Mouse (Mus musculus): ENCODE data around the gene Dip2c. TPM values are rescaled to one million over a fixed set of nuclear protein-coding genes. Genes with fewer than 3 reads are reported as not detected.

Dip2c gene
- polyA plus RNA-seq, 1 experiment from 2014 or later: 11.3 TPM

DNA sequence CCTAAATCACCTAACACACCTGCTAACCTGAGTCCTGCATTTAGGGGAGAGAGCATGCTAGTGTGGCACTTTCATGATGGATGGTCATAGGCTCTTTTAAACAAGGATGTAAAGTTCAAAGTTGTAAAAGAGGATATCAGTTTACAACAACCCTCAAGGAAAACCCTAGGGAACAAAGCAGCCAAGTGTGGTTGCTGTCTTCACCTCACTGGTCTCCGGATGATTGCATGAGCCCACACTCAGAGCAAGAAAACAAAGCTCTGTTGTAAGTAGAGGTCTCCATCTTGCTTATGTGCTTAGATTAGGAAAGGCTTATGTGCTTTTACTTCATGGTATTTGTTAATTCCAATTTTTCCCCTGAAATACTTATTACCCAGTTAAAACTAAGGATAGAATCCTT lies 384.4 kb downstream of the Dip2c start:
- Histone ChIP-seq H3K9ac (ENCODE audit: low read length) (no peak overlapping the region), H3K4me1 (ENCODE audit: control insufficient read depth, insufficient read depth, low read length) (no peaks in the 10 kb centered on the region), H3K4me2 (ENCODE audit: low read depth) (no peak overlapping the region), H3K27me3 (ENCODE audit: control insufficient read depth, insufficient read depth, low read length) (no peaks in the 10 kb centered on the region), H3K9me3 (ENCODE audit: control insufficient read depth, low read length) (no peaks in the 10 kb centered on the region), H3K4me3 (ENCODE audit: low read depth, low read length) (no peak overlapping the region), H3K27ac (ENCODE audit: low read depth, low read length) (no peak overlapping the region), H3K36me3 (ENCODE audit: control insufficient read depth, insufficient read depth, low read length) (no peaks in the 10 kb centered on the region)
- WGBS: 61% methylated on average over 1 of the region's 1 CpGs
- DNase-seq (ENCODE audit: low spot score) (no peak), ATAC-seq (ENCODE audit: insufficient read depth, low FRiP score, low TSS enrichment) (no peak)

DNA sequence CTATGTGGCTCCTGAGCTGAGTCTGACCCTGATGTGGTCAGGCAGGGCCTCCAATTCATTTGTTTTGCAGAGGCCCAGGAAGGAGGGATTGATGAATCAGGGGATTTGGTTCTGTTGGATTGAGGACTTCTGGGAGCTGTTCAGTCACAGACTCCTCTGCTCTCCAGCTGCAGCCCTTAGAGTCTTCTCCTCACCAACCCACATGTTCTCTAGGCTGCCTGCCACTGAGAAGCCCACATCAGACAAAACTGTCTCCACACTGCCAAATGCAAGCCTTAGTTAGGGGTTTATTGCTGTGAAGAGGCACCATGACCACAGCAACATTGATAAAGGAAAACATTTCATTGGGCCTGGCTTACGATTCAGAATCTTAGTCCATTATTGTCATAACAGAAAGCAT lies 387.3 kb downstream of the Dip2c start:
- H3K27me3 ChIP-seq (ENCODE audit: control insufficient read depth, insufficient read depth, low read length): no peaks in the 10 kb centered on the region
- DNase-seq (ENCODE audit: low spot score): no peak
- ATAC-seq (ENCODE audit: insufficient read depth, low FRiP score, low TSS enrichment): no peak
- H3K27ac ChIP-seq (ENCODE audit: low read depth, low read length): no peak overlapping the region
- no peak overlapping the region for H3K9ac ChIP-seq (ENCODE audit: low read length)
- no peaks in the 10 kb centered on the region for H3K36me3 ChIP-seq (ENCODE audit: control insufficient read depth, insufficient read depth, low read length)
- no peak overlapping the region for H3K4me2 ChIP-seq (ENCODE audit: low read depth)
- H3K4me1 ChIP-seq (ENCODE audit: control insufficient read depth, insufficient read depth, low read length): no peaks in the 10 kb centered on the region
- H3K4me3 ChIP-seq (ENCODE audit: low read depth, low read length): no peak overlapping the region
- 100% methylated on average over 1 of the region's 1 CpGs for WGBS
- H3K9me3 ChIP-seq (ENCODE audit: control insufficient read depth, low read length): no peaks in the 10 kb centered on the region

DNA sequence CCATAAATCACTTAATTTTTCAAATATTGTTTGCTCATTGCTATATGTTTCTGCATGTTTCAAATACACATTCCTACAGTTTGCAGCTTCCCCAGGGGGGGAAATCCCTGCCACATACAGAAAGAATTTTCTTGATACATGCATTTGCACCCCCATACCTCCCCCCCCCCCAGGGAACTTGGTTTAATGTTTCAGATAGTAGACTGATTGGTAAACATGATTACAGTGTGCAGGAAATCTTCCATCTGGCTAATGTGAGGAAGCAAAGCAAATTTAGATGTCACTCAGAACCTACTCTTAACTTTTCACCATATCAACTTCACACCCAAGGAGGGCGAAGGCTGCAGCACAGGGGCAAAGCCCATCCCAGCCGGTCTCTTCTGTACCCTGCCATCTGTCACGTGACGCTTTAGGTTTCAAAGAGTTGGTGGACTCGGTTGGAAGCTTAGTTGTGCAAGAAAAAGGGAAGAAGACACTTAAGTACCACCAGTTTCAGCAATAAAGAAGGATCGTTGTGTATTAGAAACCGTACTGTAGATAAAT lies 391.7 kb downstream of the Dip2c start:
- WGBS: 83% methylated on average over 7 of the region's 7 CpGs
- H3K4me1 ChIP-seq (ENCODE audit: control insufficient read depth, insufficient read depth, low read length): no peaks in the 10 kb centered on the region
- H3K4me3 ChIP-seq (ENCODE audit: low read depth, low read length): no peak overlapping the region
- no peak overlapping the region for H3K9ac ChIP-seq (ENCODE audit: low read length)
- H3K36me3 ChIP-seq (ENCODE audit: control insufficient read depth, insufficient read depth, low read length): no peaks in the 10 kb centered on the region
- no peaks in the 10 kb centered on the region for H3K27me3 ChIP-seq (ENCODE audit: control insufficient read depth, insufficient read depth, low read length)
- H3K4me2 ChIP-seq (ENCODE audit: low read depth): no peak overlapping the region
- DNase-seq (ENCODE audit: low spot score) (no peak), ATAC-seq (ENCODE audit: insufficient read depth, low FRiP score, low TSS enrichment) (no peak)
- H3K27ac ChIP-seq (ENCODE audit: low read depth, low read length): no peak overlapping the region
- no peaks in the 10 kb centered on the region for H3K9me3 ChIP-seq (ENCODE audit: control insufficient read depth, low read length)

GRCm38 (mm10) chr13:9669246-9669645 lies 392.9 kb downstream of the Dip2c start:
- ATAC-seq (ENCODE audit: insufficient read depth, low FRiP score, low TSS enrichment) (no peak), DNase-seq (ENCODE audit: low spot score) (no peak)
- H3K4me1 ChIP-seq (ENCODE audit: control insufficient read depth, insufficient read depth, low read length): no peaks in the 10 kb centered on the region
- no peak overlapping the region for H3K4me2 ChIP-seq (ENCODE audit: low read depth)
- no peak overlapping the region for H3K27ac ChIP-seq (ENCODE audit: low read depth, low read length)
- no peak overlapping the region for H3K4me3 ChIP-seq (ENCODE audit: low read depth, low read length)
- no peak overlapping the region for H3K9ac ChIP-seq (ENCODE audit: low read length)
- H3K36me3 ChIP-seq (ENCODE audit: control insufficient read depth, insufficient read depth, low read length): no peaks in the 10 kb centered on the region
- H3K9me3 ChIP-seq (ENCODE audit: control insufficient read depth, low read length): no peaks in the 10 kb centered on the region
- WGBS: 94% methylated on average over 5 of the region's 5 CpGs
- no peaks in the 10 kb centered on the region for H3K27me3 ChIP-seq (ENCODE audit: control insufficient read depth, insufficient read depth, low read length)

DNA sequence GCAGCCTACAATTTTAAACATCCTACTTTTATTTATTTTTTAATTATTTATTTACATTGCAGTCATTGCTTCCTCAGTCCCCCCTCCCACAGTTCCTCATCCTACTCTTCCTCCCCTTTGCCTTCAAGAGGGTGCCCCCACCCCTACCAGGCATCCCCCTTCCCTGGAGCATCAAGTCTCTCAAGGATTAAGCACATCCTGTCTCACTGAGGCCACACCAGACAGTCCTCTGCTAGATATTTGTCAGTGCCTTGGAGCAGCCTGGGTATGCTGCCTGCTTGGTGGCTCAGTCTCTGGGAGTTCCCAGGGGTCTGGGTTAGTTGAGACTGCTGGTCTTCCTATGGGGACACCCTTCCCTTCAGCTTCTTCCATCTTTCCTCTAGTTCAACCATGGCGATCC lies 397.8 kb downstream of the Dip2c start:
- DNase-seq (ENCODE audit: low spot score): no peak
- WGBS: 100% methylated on average over 1 of the region's 1 CpGs
- Histone ChIP-seq H3K36me3 (ENCODE audit: control insufficient read depth, insufficient read depth, low read length) (no peaks in the 10 kb centered on the region), H3K27ac (ENCODE audit: low read depth, low read length) (no peak overlapping the region), H3K9me3 (ENCODE audit: control insufficient read depth, low read length) (no peaks in the 10 kb centered on the region), H3K9ac (ENCODE audit: low read length) (no peak overlapping the region), H3K4me3 (ENCODE audit: low read depth, low read length) (no peak overlapping the region), H3K4me1 (ENCODE audit: control insufficient read depth, insufficient read depth, low read length) (no peaks in the 10 kb centered on the region), H3K4me2 (ENCODE audit: low read depth) (no peak overlapping the region), H3K27me3 (ENCODE audit: control insufficient read depth, insufficient read depth, low read length) (no peaks in the 10 kb centered on the region)
- ATAC-seq (ENCODE audit: insufficient read depth, low FRiP score, low TSS enrichment): no peak

GRCm38 (mm10) chr13:9681492-9681891 lies 405.2 kb downstream of the Dip2c start:
- no peak overlapping the region for H3K4me2 ChIP-seq (ENCODE audit: low read depth)
- H3K36me3 ChIP-seq (ENCODE audit: control insufficient read depth, insufficient read depth, low read length): peaks cover 5% of the 10 kb centered on the region
- H3K27ac ChIP-seq (ENCODE audit: low read depth, low read length): no peak overlapping the region
- no peak for ATAC-seq (ENCODE audit: insufficient read depth, low FRiP score, low TSS enrichment)
- no peak for DNase-seq (ENCODE audit: low spot score)
- H3K27me3 ChIP-seq (ENCODE audit: control insufficient read depth, insufficient read depth, low read length): no peaks in the 10 kb centered on the region
- WGBS: 99% methylated on average over 3 of the region's 3 CpGs
- no peaks in the 10 kb centered on the region for H3K4me1 ChIP-seq (ENCODE audit: control insufficient read depth, insufficient read depth, low read length)
- no peaks in the 10 kb centered on the region for H3K9me3 ChIP-seq (ENCODE audit: control insufficient read depth, low read length)
- no peak overlapping the region for H3K4me3 ChIP-seq (ENCODE audit: low read depth, low read length)
- no peak overlapping the region for H3K9ac ChIP-seq (ENCODE audit: low read length)

DNA sequence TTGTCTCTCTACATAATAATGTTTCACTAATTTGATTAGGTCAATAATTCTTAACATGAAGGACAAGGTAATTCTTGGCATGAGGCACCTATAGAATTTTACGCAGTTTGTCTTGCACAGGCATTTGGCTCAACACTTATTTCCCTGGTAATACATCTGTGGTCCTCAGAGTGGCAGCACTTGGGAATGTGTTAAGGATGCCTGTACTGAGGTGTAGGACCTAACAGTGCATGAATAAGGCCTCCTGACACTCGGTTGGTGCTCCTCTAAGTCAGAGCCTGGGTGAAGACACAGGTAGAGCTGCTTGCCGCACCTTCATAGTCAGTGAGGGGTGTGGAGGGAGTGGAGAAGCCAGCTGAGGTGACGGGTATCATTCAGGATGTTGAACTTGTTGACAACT lies 407.0 kb downstream of the Dip2c start:
- H3K4me1 ChIP-seq (ENCODE audit: control insufficient read depth, insufficient read depth, low read length): no peaks in the 10 kb centered on the region
- no peaks in the 10 kb centered on the region for H3K27me3 ChIP-seq (ENCODE audit: control insufficient read depth, insufficient read depth, low read length)
- DNase-seq (ENCODE audit: low spot score) (no peak), ATAC-seq (ENCODE audit: insufficient read depth, low FRiP score, low TSS enrichment) (no peak)
- H3K9me3 ChIP-seq (ENCODE audit: control insufficient read depth, low read length): no peaks in the 10 kb centered on the region
- 91% methylated on average over 4 of the region's 4 CpGs for WGBS
- no peak overlapping the region for H3K4me2 ChIP-seq (ENCODE audit: low read depth)
- no peak overlapping the region for H3K4me3 ChIP-seq (ENCODE audit: low read depth, low read length)
- H3K27ac ChIP-seq (ENCODE audit: low read depth, low read length): no peak overlapping the region
- H3K36me3 ChIP-seq (ENCODE audit: control insufficient read depth, insufficient read depth, low read length): peaks cover 12% of the 10 kb centered on the region
- H3K9ac ChIP-seq (ENCODE audit: low read length): no peak overlapping the region

DNA sequence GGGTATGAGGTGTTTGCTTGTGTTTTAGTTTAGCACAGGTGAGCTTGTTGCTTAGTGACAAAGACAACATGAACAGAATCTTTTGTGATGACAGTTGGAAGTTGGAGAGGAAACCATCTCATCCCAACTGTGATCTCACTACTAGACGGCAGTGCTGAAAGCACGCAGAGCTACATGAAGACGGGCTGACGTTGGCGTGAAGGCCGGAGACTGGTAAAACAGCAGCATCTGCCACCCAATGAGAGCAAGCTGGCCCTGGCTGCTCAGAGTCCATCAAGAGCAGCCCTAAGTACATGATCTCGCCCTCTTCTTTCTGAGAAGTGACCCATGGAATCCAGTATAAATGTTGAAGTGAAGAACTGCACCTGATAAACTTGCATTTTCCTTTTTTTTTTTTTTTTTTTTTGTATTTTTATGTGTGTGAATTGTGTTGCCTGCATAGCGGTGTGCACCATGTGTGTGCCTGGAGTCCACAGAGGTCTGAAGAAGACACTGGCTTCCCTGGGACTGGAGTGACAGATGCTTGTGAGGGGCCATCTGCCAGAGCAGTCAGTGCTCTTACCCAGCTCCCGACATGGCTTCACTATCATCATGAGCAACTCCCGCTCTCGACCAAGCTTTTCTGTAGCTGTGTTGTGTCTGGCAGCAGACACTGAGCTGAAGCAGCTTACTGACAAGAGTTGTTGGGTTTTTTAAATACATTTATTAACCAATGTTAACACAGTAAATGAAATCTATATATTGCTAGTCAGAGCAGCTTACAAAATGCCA lies 408.0 kb downstream of the Dip2c start:
- DNase-seq (ENCODE audit: low spot score): no peak
- Histone ChIP-seq H3K27ac (ENCODE audit: low read depth, low read length) (no peak overlapping the region), H3K4me3 (ENCODE audit: low read depth, low read length) (no peak overlapping the region), H3K36me3 (ENCODE audit: control insufficient read depth, insufficient read depth, low read length) (peaks cover 20% of the 10 kb centered on the region), H3K4me2 (ENCODE audit: low read depth) (no peak overlapping the region), H3K9ac (ENCODE audit: low read length) (no peak overlapping the region), H3K27me3 (ENCODE audit: control insufficient read depth, insufficient read depth, low read length) (no peaks in the 10 kb centered on the region), H3K9me3 (ENCODE audit: control insufficient read depth, low read length) (no peaks in the 10 kb centered on the region), H3K4me1 (ENCODE audit: control insufficient read depth, insufficient read depth, low read length) (no peaks in the 10 kb centered on the region)
- 96% methylated on average over 11 of the region's 11 CpGs for WGBS
- no peak for ATAC-seq (ENCODE audit: insufficient read depth, low FRiP score, low TSS enrichment)

- Histone ChIP-seq H3K9me3 (ENCODE audit: control insufficient read depth, low read length) (no peaks in the 10 kb centered on the region), H3K9ac (ENCODE audit: low read length) (no peak overlapping the region), H3K4me2 (ENCODE audit: low read depth) (no peak overlapping the region), H3K36me3 (ENCODE audit: control insufficient read depth, insufficient read depth, low read length) (peaks cover 27% of the 10 kb centered on the region), H3K27me3 (ENCODE audit: control insufficient read depth, insufficient read depth, low read length) (no peaks in the 10 kb centered on the region), H3K4me3 (ENCODE audit: low read depth, low read length) (no peak overlapping the region), H3K4me1 (ENCODE audit: control insufficient read depth, insufficient read depth, low read length) (no peaks in the 10 kb centered on the region), H3K27ac (ENCODE audit: low read depth, low read length) (no peak overlapping the region)
- DNase-seq (ENCODE audit: low spot score) (no peak), ATAC-seq (ENCODE audit: insufficient read depth, low FRiP score, low TSS enrichment) (no peak)
- WGBS: 95% methylated on average over 7 of the region's 7 CpGs
Observed at GRCm38 (mm10) chr13:9686261-9686660, 409.9 kb downstream of the Dip2c start.

Data from neural tube, embryonic 11.5 days (tissue).